Mouse (Mus musculus): ENCODE measurements around the gene Atxn7l2.

Gene Atxn7l2

DNA sequence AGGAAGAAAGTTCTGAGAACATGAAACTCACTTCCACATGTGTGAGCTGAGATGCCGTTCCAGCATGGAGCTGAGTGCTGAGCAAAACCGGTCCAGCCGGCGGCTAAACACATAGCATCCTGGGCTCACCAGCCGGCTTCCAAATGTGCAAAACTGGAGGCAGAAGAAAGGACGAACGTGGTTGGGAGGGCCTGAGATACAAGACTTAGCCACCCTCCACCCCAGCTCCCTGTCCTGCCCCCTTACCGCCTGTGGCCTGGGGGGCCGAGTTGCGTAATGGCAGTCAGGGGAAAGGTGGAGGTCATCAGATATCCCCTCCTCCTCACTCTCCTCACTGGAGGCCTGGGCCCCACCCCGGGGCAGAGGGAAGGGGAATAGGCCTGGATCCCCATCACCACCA is 6.3 kb downstream of the Atxn7l2 start:
- peak; percentile 92 for DNase-seq

DNA sequence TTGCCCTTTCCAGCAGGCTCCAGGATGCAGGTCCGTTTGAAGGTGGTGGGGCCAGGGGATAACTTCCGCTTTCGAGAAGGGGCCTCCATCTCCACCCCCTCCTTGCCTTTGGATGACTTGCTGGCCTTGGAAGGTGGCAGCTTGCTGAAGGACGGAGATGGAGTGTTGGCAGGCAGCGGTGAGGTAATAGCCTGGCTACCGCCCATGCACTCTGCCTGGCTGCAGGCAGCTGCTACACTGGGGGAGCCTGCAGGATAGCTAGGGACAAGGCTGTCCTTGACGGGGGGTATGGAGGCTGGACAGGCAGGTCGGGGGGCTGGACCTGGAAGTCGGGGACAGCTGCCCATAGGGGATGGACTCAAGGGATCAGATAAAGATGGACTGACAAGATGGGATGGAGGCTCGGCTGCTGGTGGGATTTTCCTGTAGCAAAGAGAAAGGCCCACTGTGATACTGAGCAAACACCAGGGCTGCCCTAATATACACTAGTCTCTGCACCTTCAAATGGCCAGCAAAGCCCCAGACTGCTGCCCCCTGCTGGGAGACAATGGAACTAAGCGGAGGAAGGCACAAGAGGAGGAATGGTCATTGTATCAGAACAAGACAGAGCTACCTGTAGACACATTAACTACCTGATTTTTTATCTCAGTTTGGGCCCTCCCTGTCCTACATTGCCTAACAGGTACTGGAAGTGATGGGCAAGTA is 7.0 kb downstream of the Atxn7l2 start:
- DNase-seq = peak; percentile 95

DNA sequence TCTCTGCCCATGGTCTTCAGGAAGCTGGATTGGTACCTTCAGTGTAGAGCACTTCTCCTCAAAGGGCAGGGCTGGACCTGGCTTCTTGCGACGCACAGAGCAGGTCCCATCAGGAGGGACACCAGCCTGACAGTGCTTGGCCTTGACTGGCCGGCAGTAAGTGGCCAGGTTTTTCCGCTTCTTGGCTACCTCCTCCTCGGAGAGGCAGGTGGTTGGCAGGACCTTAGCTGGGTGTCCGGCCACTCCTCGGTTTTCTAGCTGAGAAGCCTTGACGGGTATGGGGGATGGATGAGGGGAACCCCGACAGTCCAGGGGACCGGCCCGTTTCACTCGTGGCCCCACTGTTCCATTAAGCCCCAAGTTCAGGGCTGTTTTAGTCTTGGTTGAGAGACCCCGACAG is 7.5 kb downstream of the Atxn7l2 start:
- DNase-seq = peak; percentile 91

DNA sequence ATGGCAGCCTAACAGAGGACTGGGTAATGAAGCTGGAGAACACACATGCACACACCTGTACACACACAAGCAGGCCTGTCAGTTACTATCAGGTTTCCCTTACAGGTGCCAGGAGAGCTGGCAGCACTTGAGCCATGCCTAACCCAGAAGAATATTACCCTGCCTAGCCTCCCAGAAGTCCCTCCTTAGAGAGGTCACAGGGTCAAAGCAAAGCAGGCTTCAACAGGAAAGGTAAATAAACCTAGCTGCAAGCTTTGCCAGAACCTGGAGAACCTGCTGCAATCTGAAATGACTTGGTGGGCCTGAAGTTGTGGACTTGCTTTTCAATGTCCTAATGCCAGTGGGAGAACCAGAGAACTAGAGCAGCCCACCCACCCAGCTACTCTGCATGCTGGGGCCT is 8.2 kb downstream of the Atxn7l2 start:
- no peak for DNase-seq

DNA sequence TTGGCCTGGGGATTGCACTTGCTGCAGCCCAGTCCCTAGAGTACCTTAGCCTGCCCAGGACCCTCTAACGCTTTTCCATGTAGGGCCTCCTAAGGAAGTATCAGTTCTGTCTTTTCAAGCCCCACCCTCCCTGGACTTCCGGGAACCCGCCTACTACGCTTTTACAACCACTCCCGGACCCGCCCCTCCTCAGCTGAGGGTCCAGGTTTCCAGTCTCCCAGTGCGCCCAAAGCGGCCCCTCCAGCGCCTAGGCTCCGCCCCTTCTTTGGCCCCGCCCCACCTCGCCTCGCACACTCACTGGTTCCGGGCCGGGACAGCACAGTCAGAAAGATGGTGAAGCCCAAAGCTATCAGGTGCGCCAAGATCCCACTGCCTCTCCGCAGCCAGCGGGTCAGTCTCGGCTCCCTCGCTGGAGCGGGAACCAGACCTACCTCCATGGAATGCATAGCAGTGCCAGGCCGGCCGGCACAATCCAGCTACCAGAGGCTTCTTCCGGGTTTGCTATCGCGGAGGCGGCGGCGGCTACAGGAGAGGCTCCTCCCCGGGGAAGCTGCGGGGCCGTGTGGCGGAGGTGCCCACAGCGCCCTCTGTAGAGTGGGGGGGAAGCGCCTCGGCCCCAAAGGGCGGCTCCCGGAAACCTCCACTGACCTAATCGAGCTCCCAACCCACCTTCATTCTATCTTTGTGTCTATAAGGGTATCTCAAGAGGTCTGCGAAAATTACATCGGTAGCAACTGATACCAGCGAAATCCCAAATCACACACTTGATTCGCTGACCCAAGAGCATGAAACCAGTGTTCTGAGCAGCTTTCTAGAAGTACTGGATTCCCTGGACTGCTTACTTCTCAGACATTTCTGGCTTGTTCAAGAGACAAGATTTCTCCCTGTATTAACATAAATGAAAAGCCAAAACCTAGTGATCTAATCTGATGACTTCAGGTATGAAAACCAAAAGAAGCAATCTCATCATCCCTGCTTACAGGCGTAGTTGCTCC is 10.1 kb downstream of the Atxn7l2 start, which contains the start of gene Cyb561d1:
Cyb561d1 (minus strand) TSS at position 884 of the 995 bp plus-strand sequence.
- peak; percentile 100 for DNase-seq

DNA sequence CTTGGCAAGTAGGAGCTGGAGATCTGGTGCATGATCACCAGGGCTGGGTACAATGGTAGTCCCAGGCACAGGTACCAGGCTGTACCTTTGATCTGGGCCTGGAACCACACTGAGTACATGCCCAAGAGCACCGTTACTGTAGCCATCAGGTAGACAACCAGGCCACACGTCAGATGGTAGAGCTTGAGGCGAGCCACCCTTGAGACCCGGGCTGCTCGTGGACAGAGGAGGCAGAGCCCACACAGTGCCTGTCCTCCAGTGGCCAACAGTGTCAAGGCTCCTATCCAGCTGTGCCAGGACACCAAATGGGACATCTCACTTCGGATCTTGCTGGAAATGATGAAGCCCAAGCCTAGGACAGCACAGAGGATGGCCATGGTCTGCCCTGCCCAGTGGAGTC is 11.5 kb downstream of the Atxn7l2 start:
- DNase-seq = peak; percentile 91

DNA sequence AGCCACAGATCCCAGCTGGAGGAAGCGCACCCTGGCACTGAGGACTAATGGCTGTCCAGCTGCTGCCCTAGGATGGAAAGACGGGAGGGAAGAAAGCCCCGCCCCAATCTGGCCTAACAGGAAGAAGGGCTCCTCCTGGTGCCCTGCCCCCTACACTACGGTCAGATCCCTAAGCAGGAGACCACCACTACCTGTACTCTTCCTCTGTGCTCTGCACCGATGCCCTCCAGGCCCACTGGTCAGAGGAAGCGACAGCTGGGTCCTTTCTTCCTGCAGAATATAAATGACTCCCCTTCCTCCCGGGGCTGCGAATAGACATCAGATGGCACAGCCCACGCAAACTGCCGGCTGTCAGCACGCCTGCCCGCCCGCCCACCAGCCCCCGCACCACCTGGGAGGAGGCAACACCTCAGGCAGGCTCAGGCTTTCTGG is 13.7 kb downstream of the Atxn7l2 start:
- DNase-seq = peak; percentile 95

DNA sequence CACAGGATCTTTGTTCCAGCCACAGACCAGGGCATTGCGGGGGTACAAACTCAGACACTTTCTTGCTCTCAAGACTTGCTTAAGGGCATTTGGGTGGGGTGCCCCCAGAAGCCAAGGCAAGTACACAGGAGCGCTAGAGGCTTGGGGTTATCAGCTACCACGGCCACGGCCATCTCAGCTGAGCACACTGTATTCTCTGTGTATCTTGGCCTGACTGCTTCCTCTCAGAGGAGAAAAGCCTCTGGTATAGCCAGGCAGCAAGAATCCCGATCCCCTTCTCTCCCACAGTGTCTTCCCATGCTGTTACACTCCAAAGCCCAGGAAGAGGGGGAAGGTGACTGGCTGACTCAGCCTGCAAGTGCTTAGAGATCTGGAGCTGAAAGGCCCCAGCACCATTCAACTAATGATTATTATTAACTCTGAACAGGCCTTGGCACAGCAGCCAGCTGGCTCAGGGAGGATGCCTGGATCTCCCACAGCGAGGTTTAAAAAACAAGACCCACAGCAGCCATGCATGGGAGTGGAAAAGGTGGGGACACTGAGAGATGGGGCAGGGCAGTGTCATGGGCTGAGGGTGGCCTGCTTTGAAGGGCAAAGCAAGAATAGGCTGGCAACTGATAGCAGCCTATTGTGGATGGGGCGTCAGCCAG is 14.7 kb downstream of the Atxn7l2 start:
- peak; percentile 93 for DNase-seq

DNA sequence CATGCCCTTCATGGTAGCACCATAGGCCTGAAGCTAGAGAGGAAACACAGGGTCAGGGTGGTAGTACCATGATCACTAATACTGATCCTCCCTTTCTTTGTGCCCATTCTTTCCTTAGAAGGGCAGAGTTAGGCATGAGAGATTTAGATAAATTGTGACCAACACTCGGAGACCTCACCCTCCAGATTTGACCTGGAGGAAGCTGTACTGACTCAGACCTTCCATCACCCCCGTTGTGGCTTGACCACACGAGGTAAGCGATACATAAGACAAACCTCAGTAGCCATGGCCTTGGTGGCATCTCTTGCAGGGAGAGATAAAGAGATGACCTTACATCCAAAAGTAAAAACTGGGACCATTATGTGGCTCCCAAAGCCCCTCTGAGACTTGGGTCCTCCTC is 15.4 kb downstream of the Atxn7l2 start:
- no peak for DNase-seq

DNA sequence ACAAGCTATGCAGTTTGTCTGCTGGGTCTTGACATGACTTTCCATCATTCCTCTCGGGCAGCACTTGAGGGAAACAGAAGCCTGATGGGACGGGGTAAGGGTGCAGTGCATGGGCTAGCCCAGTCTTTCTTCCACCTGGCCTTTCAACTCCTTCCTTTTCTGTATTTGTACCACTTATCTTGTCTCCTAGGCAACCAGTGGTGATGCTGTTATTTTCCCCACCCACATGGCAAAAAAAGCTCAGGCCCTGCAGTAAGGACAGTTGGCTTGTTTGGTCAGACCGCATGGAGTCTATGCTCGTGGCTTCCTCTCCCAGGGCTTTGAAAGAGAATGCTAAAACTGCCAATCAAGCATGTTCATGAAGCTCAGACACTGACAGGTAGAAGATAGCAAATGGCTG is 17.0 kb downstream of the Atxn7l2 start:
- peak; percentile 89 for DNase-seq

DNA sequence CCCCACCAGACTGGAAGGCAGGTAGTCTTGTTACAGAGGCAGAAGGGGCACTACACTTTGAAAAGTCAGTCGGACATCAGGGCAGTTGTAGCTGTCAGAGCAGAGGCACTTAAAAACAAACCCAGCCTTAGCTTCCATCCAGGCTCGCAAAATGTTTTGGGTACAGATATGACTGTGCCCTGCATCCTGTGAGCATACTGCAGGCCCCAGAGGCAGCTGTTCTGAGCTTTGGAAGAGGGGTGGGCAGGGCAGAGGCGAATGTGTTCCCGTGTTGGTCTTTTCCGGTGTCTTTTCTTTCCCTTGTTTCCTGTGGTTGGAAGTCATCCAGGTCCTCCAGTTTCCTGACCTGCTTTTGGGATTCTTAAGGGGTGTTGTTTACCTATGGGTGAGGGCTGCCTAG is 20.8 kb downstream of the Atxn7l2 start:
- peak; percentile 86 for DNase-seq

DNA sequence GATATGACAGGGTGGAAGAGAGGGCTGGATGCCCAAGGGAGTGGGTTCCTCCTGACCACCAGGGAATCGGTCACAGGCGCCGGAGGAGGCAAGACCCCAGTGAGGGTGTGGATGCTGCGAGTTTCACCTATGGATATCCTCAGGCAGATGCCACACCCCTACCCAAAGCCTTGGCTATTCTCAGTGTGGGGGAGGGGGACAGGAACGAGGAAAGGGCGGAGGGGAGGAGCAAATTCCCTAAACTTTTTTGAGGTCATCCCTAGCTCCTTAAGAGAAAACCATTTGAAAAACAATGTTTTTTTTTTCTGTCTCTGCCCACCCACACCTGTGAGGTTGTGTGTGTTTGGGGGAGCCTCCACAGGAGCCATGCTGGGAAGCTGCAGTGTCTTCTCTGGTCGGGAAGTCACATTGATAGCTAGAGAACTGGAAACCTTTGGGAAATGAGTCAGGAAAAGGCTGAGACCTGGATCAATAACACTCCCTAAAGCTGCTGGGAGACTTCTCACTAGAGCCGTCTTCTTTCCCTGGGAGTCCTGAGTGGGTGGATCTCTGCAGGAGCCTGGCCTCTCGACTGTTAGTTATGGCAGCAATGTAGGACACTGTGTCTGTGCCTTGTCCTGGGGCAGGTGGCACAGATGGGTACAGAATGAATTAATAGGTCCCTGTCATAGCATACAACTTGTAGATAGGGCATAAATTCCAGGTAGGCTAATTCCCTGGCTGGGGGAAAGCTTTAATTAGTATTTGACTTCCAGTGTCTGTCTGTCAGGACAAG is 21.8 kb downstream of the Atxn7l2 start:
- DNase-seq = peak; percentile 87

DNA sequence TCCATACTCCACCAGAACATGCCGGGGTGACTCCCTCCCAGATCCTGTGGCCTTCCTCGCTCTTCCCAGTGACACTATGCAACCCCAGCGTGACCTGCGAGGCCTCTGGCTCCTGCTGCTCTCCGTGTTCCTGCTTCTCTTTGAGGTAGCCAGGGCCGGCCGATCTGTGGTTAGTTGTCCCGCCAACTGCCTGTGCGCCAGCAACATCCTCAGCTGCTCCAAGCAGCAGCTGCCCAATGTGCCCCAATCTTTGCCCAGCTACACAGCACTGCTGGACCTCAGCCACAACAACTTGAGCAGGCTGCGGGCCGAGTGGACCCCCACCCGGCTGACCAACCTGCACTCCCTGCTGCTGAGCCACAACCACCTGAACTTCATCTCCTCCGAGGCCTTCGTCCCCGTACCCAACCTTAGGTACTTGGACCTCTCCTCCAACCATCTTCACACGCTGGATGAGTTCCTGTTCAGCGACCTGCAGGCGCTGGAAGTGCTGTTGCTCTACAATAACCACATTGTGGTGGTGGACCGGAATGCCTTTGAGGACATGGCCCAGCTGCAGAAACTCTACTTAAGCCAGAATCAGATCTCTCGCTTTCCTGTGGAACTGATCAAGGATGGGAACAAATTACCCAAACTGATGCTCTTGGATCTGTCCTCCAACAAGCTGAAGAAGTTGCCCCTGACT is 23.5 kb downstream of the Atxn7l2 start:
- DNase-seq = peak; percentile 88

DNA sequence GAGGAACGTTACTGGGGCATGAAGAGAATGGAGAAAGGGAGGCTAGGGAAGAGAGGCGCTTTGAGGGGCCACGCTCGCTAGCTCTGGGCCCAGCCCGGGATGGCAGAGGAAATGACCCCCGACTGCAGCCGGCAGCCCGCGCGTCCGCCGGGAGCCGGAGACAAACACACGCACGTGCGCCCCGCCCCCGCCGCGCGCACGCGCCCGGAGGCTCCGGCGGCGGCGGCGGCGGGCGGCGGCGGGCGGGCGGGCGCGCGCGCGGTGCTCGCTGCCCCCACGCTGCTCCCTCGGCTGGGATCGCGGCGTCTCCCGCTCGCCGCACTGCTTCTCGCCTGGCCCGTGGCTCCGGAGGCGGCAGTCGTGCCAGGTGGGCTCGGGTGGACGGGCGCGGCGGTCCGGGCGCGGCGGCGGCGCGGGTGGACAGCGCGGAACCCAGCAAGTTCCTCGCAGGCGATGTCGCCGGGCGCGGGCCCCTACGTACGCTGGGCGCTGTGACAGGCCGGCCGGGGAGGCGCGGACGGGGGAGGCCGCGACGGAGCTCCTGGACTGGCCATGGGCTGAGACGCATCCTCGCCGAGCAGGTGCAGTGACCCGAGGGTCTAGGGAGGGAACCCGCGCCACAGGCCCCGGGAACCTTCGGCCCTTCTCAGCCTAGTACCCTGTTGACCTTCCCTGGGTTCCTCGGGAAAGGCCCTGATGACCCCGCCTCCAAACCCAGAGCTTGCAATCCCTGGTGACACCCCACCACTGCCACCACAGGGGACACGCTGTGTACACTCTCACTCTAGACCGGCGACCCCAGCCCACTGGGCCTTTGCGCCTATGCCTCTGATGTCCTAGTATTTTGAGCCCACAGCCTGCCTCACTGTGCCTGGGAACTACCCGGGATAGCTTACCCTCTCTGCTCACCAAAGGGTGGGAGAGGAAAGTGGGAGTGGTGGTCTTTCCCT is 24.4 kb downstream of the Atxn7l2 start, which contains the start of gene Amigo1:
Amigo1 (plus strand) TSS at position 238 of the 950 bp plus-strand sequence.
- DNase-seq = peak; percentile 97

DNA sequence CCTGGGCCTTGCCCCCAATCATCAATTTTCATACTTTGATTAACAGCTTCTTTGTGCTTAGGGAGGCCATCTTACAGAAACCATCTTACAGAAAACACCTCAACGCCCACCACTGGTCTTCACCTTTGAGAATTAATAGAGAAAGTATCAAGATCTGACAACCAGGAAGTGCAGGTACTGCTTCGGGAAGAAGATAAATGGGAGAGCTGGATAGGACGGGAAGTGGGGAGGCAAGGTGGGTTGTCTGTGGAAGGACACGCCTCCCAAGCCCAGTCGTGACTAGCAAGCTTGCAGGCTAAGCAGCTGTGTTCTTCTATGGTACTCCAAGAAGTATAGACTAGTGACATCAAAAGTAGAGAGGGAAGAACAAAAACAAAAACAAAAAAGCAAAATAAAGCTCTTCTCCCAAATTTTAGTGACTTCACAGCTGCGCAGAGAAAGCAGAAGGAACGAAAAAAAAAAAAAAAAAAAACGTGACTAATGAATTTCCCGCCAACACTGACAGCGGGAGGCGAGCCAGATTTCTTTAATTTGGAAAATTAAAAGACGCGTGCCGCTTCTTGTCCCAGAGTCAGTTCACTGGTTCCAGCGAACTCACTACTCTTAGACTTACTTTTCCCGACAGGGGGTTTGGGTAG is 25.2 kb downstream of the Atxn7l2 start:
- peak; percentile 84 for DNase-seq

DNA sequence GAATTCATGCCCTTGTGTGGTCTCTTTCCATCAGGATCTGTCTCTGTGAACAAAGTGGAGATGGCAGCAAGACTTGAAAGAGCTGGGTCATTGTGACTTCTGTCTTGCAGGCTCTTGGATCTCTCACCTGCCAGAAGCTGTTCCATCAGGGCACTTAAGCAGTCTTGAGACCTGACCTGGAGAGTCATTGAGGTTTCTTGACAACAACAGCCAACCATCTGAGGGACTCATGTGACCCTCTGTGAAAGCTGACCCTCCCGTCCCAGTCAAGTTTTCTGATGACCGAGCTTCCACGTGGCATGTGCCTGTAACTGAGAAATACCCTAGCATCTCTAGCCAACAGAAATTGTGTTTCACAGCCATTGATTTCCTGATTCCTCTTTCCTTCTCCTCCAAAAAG is 26.0 kb downstream of the Atxn7l2 start:
- DNase-seq = no peak

DNA sequence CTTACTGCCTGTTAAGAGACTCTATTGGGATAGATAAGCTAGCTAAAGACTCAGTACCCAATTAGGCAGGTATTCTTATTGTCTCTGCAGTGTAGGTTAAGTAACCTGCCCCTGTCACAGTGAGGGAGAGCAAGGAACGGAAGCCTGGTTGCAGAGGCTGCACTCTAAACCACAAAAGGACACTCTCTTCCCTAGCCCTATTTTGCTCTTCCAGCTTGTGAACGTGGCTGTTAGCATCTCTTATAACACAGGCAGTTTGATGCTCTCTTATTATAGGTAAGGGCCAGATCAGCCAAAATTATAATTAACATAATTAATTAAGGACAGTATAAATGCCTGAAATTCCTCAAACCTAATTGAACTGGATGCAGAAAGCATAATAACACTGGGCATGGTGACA is 30.2 kb downstream of the Atxn7l2 start:
- DNase-seq = no peak

DNA sequence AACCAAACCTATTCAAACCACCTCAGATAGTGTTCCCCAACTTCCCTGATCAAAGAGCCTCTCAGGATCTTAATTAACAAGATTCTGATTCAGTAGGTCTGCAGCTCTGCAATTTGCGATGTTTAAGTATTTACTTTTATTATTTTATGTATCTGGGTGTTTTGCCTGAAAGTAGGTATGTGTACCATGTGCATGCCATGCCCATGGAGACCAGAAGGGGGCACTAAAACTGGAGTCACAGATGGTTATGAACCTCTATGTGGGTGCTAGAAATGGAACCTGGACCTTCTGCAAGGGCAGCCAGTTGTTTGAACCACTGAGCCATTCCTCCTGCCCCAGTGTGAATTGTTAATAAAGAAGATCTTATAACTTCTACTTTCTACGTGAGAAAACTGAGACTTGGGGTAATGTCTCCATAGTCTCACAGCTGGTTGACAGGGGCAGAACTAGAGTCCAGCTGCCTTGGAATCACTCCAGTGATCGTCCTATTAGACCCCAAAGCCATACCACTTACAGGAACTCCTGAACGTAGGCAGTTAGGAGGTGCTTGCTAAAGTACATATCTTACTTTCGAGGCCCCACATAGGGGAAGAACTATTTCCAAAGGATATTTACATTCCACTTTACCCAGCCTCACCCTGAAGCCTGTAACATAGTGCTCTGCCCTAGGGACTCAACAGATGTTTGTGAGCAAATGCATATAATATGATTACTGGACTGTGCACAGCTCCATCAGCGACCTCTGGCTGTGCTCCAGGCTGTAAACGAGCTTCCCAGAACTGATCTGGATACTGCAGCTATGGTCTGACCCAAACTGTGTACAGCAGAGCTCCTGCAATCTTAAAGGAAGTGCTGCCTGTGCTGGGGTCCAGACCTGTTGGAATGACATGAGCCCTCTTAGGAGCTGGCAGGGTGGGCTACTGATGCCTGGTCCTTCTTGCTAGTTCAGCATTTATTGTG is 31.7 kb downstream of the Atxn7l2 start:
- DNase-seq = peak; percentile 80

Data from heart, adult 11 months (tissue).